Mouse (Mus musculus) kidney, adult 9 months (tissue): Measurements from ENCODE around the gene Cep68.
"Not testable (repeated sequence)": the region's sequence is repeated elsewhere in the genome, so short reads cannot be mapped to it uniquely, and the experiment has no call there.

Source experiments
- DNase-seq: peaks from one replicate; pipeline ENCODE4 v3.0.0; 2022

Gene Cep68

GRCm38 (mm10) chr11:20241311-20241710 lies 7.9 kb downstream of the Cep68 start:
- DNase-seq, result no peak

- no peak for DNase-seq
Observed at GRCm38 (mm10) chr11:20240331-20240730, 8.9 kb downstream of the Cep68 start.

GRCm38 (mm10) chr11:20239279-20239861 lies 9.9 kb downstream of the Cep68 start:
- DNase-seq, result no peak

- DNase-seq, result no peak
Observed at GRCm38 (mm10) chr11:20237976-20238375, 11.3 kb downstream of the Cep68 start.

GRCm38 (mm10) chr11:20237018-20237417 lies 12.2 kb downstream of the Cep68 start:
- DNase-seq, result no peak

- no peak for DNase-seq
Observed at GRCm38 (mm10) chr11:20234233-20234632, 15.0 kb downstream of the Cep68 start.

GRCm38 (mm10) chr11:20232016-20232755 lies 17.0 kb downstream of the Cep68 start:
- no peak for DNase-seq

GRCm38 (mm10) chr11:20231128-20231878 lies 17.9 kb downstream of the Cep68 start:
- DNase-seq, result peak; percentile 73

GRCm38 (mm10) chr11:20230286-20230685 lies 18.9 kb downstream of the Cep68 start:
- DNase-seq, result no peak

- no peak for DNase-seq
Observed at GRCm38 (mm10) chr11:20229311-20229710, 19.9 kb downstream of the Cep68 start.

- DNase-seq, result no peak
Observed at GRCm38 (mm10) chr11:20228666-20229065, 20.6 kb downstream of the Cep68 start.

GRCm38 (mm10) chr11:20225938-20226337 lies 23.3 kb downstream of the Cep68 start:
- DNase-seq, result no peak

GRCm38 (mm10) chr11:20224196-20224595 lies 25.0 kb downstream of the Cep68 start:
- no peak for DNase-seq

- not testable (repeated sequence) for DNase-seq
Observed at GRCm38 (mm10) chr11:20221671-20222070, 27.6 kb downstream of the Cep68 start.

GRCm38 (mm10) chr11:20217227-20217626 lies 32.0 kb downstream of the Cep68 start:
- DNase-seq, result no peak

GRCm38 (mm10) chr11:20216415-20216814 lies 32.8 kb downstream of the Cep68 start:
- DNase-seq, result no peak

GRCm38 (mm10) chr11:20214779-20215178 lies 34.5 kb downstream of the Cep68 start:
- DNase-seq, result no peak

GRCm38 (mm10) chr11:20211838-20212237 lies 37.4 kb downstream of the Cep68 start:
- DNase-seq, result no peak

- no peak for DNase-seq
Observed at GRCm38 (mm10) chr11:20207589-20207988, 41.6 kb downstream of the Cep68 start.

GRCm38 (mm10) chr11:20206626-20207223 lies 42.5 kb downstream of the Cep68 start:
- no peak for DNase-seq

- DNase-seq, result no peak
Observed at GRCm38 (mm10) chr11:20205538-20205937, 43.7 kb downstream of the Cep68 start.

GRCm38 (mm10) chr11:20204870-20205446 lies 44.3 kb downstream of the Cep68 start:
- DNase-seq, result no peak

GRCm38 (mm10) chr11:20204321-20204720 lies 44.9 kb downstream of the Cep68 start:
- no peak for DNase-seq
